Mouse (Mus musculus) urinary bladder, postnatal 0 days (tissue): ENCODE measurements around the gene 1700042G07Rik. TPM values are rescaled to one million over a fixed set of nuclear protein-coding genes. Genes with fewer than 3 reads are reported as not detected.

Experiments used
- polyA plus RNA-seq: library from polyadenylated mRNA; unstranded; fragments of >200 nt; fragmentation: Nextera tagmentation; extraction: Ambion mirVana; gene quantifications from 2 replicates; pipeline ENCODE4 v1.2.1, GENCODE M21; 2015

The 1700042G07Rik gene
- not detected in 2 replicates for polyA plus RNA-seq

DNA sequence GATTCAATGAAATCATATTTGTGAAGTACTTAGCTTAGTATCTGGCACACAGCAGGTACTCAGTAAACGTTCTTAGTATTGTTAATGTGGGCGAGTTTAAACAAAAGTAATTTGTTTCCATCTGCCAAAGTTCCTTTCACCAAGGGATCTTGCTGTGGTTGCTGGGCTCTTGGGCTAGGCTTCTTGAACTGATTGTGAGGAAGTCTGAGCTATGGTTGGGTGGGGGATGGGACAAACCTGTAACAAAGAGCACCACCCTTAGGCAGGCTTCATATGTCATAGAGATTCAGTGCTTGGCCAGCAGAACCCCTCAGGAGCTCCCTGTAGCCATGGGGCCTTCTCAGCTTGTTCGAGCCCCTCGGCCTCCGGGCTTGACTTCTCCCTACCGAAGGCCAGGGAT is at the start of gene 1700042G07Rik, which contains the start of gene Gm49337:
TSS of gene 1700042G07Rik (plus strand) at position 301 of the 400 bp plus-strand sequence.
TSS of gene Gm49337 (plus strand) at position 313 of the 400 bp plus-strand sequence.

GRCm38 (mm10) chr4:116123602-116124519 is 49.3 kb upstream of the 1700042G07Rik start, which contains the start of the genes Rad54l and Pomgnt1:
Rad54l (minus strand) TSS chr4:116123690.
Pomgnt1 (plus strand) TSS chr4:116123840.

DNA sequence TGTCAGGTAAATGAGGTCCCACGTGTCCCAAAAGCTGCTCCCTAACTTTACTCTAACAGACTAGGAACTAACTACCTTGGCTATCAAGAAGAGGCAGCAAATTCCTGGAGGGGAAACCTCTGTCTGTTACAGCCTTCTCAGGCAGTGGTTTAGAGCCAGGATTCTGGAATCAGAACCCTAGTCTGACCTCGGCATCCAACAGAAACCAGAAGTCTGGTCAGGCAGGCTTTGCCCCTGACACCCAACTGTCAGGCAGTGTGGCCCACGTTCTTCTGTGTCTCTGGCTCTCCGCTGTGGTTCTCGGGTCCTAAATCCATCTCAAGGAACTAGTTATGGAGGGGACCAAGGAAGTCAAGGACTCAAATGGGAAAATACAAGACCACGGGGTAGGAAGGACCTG is 21.9 kb upstream of the 1700042G07Rik start, which contains the start of gene Lurap1:
TSS of gene Lurap1 (minus strand) at position 101 of the 400 bp plus-strand sequence.

GRCm38 (mm10) chr4:116167404-116167803 is 5.8 kb upstream of the 1700042G07Rik start, which contains the start of gene Tspan1:
Tspan1 (minus strand) TSS chr4:116167601.

DNA sequence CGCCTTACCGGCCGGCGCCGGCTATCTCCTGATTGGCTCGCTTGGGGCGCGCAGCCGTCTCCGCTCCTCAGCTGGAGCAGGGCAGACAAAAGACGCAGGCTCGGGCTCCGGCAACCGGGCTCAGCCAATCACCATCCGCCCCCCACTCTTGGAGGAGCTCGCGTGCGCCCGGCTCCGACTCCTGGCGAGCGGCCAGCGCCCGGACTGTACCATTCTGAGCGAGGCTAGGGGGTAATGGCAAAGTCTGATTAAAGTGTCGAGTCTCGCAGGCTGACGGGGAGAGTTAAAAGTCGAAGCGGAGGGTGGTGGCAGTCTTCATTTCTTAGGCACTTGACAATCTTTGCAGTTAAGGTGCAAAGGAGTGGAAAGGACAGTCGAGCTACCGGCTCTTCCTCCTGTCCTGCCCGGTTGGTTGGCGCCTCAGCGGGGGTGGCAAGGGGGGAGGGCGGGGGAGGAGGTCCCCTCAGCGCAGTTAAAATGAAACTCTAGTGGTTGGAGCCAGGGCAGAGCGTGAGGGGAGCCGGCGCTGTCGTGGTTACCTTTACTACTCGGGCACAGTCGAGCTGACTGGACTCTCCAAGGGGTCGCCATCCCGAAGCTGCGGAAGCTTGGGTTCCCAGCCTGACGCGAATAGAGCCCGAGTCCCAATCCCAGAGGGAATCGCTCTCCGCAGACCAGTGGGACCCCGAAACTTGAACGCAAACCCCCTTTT is 48.1 kb downstream of the 1700042G07Rik start, which contains the start of gene Pik3r3:
TSS of gene Pik3r3 (plus strand) at position 479 of the 712 bp plus-strand sequence.

Other genes with a start within 250 kb of the 1700042G07Rik start
- gene Dmbx1, start 233.4 kb upstream of the 1700042G07Rik start, polyA plus RNA-seq: not detected in 2 replicates
- gene Faah, start 155.4 kb upstream of the 1700042G07Rik start, polyA plus RNA-seq: 3.1 and 3.2 TPM in 2 replicates
- 11.4 and 11.8 TPM in 2 replicates for gene Nsun4, start 119.5 kb upstream of the 1700042G07Rik start, polyA plus RNA-seq
- 635 and 692 TPM in 2 replicates for gene Uqcrh, start 98.3 kb upstream of the 1700042G07Rik start, polyA plus RNA-seq
- 34.6 and 36.8 TPM in 2 replicates for gene Lrrc41, start 98.1 kb upstream of the 1700042G07Rik start, polyA plus RNA-seq
- 5.1 and 6.9 TPM in 2 replicates for gene Rad54l, start 49.7 kb upstream of the 1700042G07Rik start, polyA plus RNA-seq
- gene Pomgnt1, start 49.5 kb upstream of the 1700042G07Rik start, polyA plus RNA-seq: 72.8 and 75.7 TPM in 2 replicates
- 2.0 and 2.1 TPM in 2 replicates for gene Lurap1, start 22.0 kb upstream of the 1700042G07Rik start, polyA plus RNA-seq
- 0.58 and 0.68 TPM in 2 replicates for gene Tspan1, start 5.8 kb upstream of the 1700042G07Rik start, polyA plus RNA-seq
- not detected in 2 replicates for gene Gm49337, start within 50 bp of the 1700042G07Rik start, polyA plus RNA-seq
- 5.8 and 7.8 TPM in 2 replicates for gene Pik3r3, start 48.2 kb downstream of the 1700042G07Rik start, polyA plus RNA-seq